Mouse (Mus musculus) thymus, postnatal 4 days (tissue): ENCODE data around the gene Rassf5.

ENCODE experiments used
- DNase-seq: peaks from one replicate; pipeline ENCODE4 v3.0.0; 2021

The Rassf5 gene

GRCm38 (mm10) chr1:131134942-131135522 is 110.0 kb downstream of the Rassf5 start:
- DNase-seq: peak; percentile 25

GRCm38 (mm10) chr1:131134231-131134630 is 110.8 kb downstream of the Rassf5 start:
- DNase-seq: no peak
